Mouse (Mus musculus) right cerebral cortex, postnatal 36 days (tissue): Measurements from ENCODE around the gene Aif1l.
"Not testable (repeated sequence)": the region's sequence is repeated elsewhere in the genome, so short reads cannot be mapped to it uniquely, and the experiment has no call there.

ENCODE experiments used
- DNase-seq, 2 experiments: peaks; one replicate each; pipeline ENCODE4 v3.0.0; 2022; ENCODE audit warnings: low spot score in 2 of 2, mixed read lengths in 1 of 2

Gene Aif1l

DNA sequence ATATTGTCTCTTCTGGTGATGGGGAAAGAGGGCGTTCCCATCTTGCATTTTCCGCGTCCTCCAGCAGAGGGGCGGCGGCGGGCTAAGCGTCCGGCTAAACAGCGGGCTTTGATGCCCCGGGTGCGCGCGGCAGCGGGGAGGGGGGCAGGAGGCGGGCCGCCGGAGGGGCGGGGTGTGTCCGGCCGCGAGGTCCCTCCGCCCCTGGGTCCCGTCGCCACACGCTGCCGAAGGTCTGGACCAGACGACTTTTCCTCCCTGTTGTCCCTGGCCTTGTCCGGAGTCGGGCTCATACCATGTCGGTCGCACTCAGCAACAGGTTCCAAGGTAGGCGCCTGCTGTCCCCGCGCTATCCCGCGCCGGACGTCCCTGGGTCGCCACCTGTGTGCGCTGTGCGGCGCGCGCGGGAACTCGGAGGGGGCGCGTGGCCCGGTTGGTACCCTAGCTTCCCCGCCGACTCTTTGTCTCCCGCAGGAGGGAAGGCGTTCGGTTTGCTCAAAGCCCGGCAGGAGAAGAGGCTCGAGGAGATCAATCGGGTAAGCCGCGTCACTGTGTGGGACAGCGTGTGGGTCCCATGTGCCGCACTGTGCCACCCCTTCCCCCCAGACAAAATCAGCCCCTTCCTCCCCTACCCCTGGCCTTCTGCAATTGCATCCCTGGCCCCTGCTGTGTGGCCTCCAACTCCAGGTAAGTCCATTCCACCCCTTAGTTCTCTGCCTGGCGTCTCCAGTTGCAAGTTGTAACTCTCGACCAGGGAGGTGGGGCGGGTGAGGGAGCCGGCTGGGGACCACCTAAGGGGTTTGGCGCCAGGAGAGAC lies at the start of gene Aif1l:
Aif1l (plus strand) TSS at position 82 of the 814 bp plus-strand sequence.
- no peak for DNase-seq

DNA sequence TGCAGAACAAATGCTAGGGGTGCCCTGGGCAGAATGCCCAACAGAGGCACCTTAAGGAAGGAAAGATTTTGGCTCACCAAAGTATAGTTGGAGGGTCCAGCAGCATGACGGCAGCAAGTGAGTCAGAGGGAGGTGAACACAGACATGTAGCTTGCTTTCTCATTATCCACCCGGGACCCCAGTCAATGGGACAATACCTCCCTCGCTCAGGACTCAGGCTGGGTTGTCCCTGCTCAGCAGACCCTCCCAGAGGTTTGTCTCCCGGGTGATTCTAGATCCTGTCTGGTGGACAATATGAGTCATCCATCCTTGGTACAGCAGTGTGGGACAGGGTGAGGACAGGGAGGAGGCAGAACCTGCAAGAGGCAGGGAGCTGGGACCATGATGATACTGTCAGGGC lies 49.0 kb upstream of the Aif1l start:
- no peak for DNase-seq

DNA sequence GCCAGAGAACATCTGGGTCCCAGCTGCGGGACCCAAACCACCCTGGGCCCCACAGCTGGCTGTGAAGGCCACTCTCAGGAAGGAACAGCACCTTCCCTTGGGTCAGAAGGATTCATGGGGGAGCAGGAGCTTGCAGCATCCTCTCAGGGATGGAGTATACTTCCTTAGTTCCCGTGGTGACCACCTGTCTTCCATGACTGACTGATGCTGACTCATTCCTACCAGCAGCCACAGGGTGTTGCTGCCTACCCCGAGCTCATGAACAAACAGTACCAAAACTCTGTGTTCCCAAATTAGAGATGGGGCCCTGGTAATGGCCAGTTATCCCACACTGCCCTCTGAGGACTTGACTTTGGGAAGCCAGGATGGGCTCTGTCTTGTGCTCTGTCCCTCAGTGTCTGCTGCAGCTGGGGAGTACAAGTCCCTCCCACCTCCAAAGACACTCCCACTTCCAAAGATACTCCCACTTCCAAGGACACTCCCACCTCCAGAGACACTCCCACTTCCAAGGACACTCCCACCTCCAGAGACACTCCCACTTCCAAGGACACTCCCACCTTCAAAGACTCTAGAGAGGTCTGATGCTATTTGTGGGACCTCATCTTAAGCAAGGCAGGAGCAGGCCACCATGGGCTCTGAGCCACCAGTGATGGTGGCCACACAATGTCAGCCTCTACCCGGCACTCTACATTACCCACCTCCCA lies 48.1 kb upstream of the Aif1l start:
- no peak for DNase-seq

DNA sequence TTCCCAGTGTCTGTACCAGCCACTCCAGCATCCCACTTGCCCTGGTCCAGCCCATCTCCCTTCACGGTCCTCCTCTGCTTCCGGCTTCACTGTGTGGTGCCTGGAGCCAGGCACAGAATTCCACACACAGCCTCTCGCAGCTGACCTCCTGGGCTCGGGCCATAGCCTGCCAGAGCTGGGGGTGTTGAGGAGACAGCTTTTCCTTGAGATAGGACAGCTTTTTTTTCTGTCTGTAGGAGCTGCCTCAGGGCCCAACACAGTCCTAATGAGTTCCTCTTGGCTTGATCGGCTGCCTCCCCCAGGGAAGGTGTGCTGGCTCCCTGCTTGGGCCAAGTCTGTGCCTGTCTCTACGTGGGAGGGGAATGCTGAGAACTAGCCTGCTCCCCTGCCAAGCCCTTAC lies 45.9 kb upstream of the Aif1l start:
- DNase-seq = no peak

DNA sequence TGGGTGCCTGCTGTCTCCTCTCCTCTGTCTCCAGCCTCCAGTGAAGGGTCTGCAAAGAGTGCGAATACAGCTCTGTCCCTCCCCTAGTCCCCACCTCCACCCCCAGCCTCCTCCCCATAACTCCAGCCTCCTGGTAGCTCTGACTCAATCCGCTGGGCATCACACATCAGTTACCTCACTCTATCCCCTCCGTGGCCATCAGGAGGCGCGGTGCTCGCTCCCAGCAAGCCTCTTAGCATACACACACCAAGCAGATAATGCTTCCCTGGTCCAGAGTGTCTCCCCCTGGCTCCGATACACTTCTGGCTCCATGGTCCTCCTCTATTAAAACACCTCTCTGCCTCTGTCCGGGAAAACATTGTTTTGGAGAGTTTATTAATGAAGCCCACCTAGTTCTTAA lies 45.3 kb upstream of the Aif1l start:
- DNase-seq = no peak

DNA sequence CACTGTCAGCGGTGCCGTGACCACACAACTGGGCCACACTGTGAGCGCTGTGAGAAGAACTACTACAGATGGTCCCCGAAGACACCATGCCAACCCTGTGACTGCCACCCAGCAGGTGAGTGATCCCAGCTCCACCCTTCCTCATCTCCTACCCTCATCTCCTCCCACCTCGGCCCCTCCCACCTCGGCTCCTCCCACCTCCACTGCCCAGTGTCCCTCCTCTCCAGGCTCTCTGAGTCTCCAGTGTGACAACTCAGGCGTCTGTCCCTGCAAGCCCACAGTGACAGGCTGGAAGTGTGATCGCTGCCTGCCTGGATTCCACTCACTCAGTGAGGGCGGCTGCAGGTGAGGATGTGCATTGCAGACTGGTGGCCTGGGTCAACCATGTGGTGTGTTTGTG lies 44.3 kb upstream of the Aif1l start:
- no peak for DNase-seq

DNA sequence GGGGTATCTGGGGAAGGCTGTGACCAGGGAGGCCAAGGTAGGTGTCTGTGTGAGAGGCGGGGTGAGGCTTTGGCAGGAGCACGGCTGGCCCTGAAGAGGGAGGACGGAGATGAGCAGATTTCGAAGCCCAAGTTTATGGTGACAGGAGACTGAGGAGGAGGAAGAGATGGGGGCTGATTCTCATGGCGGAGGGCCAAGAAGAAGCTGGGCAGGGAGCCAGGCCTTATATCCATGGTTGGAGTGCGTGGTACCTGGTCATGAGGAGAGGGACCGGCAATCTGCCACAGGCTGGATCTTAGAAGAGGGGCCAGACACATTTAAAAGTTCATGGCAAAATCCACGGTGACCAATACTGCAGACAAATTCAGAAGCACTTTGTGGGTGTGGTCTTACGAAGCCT lies 43.5 kb upstream of the Aif1l start:
- peak; percentile 18 to 41 for DNase-seq

DNA sequence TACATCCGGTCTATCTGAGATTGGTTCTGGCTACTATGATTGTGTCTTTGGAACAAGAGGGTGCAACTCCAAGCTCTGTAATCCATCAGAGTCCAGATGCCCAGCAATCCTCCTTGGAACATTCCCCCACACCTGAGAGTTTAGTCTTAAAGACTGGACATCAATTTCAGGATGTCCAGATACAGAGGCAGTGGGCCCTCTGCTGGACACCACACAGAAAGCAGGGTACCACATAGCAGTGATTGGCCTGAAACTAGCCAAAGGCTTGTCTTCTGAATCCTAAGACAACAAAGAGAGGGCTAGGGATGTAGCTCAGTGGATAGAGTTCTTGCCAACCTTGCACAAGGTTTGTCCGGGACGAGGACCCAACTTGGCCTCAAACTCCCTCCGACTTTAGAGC lies 37.4 kb upstream of the Aif1l start:
- no peak for DNase-seq

DNA sequence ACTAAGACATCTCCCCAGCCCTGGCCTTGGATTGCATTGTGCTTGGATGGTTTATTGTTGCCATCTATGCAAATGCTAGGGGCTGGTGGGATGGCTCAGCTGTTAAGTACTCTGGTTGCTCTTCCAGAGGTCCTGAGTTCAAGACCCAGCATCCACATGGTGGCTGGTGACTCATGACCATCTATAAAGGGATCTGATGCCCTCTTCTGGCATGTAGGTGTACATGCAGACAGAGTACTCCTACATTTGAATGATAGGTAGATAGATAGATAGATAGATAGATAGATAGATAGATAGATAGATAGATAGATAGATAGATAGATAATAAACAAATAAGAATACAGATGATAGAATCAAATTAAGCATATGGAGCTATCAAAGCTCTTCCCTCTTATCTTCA lies 35.7 kb upstream of the Aif1l start:
- not testable (repeated sequence) for DNase-seq

DNA sequence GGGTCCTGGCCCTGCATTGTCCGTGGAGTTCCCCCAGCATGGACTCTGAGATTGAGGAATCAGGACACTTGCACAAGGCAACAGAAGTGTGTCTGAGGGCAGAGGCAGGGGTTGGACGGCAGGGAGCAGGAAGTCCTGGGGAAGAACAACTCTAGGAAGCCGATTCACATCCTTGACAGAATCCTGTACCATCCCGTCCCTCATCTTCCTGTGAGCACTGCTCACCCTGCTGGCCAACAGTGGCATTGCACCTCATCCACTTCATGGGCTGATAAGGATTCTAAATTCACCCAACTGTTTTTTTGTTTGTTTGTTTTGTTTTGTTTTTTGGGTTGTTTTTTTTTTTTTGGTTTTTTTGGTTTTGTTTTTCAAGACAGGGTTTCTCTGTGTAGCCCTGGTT lies 34.8 kb upstream of the Aif1l start:
- peak; percentile 28 to 57 for DNase-seq

DNA sequence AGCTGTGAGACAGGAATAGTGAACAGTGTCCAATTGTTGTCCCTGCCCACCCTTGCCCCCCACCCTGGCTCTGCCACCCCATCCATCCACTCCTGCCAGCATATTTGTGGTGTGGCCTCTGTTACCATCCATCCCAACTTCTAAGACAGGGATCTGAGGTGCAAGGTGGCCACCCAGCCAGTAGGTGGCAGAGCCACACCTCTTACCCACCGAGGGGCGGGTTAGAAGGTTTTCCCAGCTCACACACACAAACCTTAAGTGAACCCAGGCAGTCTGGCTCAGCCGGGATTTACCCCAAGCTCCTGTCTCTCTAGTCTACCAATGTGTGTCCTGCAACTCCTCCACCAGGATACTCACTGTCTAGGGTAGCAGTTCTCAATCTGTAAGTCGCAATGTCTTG lies 32.3 kb upstream of the Aif1l start:
- DNase-seq = no peak

DNA sequence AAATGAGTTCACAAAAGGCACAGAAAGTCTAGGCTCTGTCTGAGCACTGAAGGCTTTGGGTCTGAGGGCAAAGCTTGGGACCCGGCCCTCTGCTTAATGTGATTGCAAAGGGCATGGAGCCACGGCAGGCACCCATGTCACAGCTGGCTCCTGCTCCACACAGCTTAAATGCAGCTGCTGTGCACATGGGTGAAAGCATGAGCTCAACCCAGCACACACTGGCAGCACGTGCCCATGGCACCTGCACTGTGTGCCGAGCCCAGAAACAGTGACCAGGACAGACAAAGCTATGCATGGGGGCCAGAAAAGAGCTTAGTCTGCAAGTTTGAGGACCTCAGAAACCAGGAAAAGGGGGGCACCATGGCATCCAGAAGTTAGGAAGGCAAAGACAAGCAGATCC lies 26.3 kb upstream of the Aif1l start:
- DNase-seq = no peak

DNA sequence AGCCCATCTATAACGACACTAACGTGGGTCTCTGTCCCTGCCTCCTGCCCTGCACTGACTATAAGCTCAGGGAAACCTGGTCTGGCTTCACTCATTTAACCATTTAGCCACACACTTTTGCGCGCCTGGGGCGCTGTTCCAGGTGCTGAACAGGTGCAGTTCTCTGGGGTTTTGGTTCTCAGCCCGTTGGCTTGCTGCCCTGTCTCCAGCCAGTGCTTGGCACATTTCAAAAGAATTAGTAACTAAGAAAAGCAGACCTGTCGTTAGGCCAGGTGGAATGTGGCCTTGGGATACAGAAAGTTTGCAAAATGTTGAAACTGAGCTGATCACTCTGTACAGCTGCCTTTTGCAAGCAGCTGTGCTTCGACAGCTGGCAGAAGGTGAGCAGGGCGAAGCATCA lies 25.1 kb upstream of the Aif1l start:
- no peak for DNase-seq

DNA sequence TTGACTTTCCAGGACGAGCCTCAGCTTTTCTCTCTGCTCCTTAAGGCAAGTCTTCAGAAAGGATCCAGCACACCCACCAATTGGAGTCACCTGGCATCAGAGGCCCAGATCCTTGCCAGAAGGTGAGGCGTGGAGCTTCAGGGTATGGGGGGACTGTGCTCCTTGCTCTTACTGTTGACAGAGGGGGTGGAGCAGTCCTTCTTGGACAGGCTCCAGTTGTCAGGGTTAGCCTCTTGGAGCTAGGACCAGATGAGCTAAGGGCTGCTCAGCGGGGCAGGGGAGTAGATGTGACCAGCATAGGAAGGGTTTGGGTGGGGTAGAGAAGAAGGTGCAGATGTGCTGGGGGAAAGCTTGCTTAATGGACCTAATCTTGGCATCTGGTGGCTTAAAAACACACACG lies 24.0 kb upstream of the Aif1l start:
- no peak for DNase-seq

DNA sequence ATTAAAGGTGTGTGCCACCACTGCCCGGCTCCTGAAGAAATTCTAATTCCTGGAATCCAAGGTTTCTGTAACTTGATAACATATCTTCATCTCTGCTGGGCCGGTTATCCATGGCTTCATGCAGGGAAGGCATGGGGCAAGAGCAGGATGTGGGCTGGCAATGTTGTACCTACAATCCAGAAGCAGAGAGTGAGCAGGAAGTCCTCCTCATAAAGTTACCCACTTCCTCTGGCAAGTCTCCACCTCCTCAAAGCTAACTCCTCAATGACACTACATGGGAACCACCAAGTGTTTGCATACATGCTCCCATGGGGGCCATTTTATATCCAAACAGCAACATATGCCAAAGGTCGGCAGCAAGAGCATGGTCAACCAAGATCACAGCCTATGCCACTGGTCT lies 20.3 kb upstream of the Aif1l start:
- no peak for DNase-seq

DNA sequence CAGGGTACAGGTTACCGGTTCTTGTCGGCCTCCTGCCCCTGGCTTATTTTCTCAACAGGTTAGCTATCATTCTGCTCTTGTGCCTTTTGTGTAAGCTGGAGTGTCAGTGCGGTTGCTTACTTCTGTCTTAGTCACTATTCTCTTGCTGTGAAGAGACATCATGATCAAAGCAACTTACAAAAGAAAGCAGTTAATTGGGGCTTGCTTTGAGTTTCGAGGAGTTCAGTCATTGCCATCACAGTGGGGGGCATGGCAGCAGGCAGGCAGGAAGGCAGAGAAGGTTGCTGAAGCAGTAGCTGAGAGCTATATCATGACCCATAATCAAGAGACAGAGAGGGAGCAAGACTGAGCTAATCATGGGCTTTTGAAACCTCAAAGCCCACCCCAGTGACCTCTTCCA lies 15.4 kb upstream of the Aif1l start:
- DNase-seq = no peak

DNA sequence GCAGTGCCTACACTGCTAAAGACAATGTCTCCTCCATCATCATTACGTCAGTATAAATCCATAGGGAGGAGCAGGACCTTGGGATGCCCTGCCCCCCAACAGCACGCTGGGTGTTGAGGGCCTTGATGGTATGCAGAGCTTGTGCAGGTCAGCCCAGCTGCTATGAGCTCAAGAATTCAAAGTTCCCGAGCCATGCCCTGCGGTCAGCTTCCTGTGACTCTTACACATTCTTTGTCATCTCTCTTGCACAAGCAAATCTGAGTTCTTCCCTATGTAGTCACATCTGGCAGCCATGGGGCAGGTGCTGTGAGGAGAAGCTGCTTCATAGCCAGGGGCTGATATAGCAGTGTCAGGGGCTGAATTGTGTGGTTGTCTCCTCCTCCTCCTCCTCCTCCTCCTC lies 14.9 kb upstream of the Aif1l start:
- DNase-seq = no peak

DNA sequence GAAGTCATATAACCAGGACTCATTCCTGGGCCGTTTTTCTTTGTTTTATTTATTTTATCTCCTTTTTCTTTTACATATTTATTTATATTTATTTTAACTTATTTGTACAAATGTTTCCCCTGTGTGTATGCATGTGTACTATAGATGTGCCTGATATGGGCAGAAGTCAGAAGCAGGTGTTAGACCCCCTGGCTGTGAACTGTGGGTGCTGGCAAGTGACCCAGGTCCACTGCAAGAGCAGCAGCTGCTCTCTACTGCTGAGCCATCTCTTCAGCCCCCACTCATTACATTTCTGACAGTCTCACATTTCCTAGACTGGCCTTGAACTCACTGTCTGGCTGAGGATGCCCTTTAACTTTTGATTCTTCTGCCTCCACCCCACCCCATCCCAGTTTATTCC lies 11.6 kb upstream of the Aif1l start:
- no peak for DNase-seq

DNA sequence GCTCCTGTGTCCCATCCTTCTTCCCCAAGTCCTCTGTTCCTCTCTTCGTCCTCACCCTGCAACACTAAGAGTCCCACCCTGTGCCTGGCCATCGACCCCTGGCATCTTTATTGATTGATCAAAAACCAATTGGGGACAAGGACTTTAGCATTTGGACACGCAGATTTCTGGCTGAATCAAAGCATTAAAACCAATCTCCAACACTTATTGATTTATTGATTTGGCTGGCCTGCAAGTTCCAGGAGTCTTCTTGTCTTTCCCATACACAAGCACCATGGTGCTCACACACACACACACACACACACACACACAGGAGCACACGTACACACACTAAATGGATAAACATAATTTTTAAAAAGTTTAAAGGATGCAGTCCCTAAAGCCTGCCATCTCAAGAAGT lies 6.9 kb upstream of the Aif1l start:
- DNase-seq = no peak

DNA sequence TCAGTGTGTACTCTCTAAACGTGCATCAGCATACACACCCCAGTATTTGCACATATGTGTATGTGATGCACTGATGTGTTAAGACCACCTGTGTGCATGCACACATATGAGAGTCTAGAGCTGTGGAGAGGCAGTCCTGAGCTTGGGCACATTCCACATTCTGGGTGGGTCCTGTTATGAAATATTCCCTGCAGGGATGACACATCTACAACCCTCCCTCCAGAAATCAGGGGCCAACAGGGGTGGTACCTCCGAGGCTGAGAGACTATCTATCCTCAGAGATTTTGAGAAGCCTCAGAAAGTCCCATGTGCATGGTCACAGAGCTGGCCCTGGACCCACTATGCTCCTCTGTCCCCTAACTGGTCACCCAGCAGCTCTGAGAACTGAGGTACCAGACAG lies 4.4 kb upstream of the Aif1l start:
- no peak for DNase-seq

DNA sequence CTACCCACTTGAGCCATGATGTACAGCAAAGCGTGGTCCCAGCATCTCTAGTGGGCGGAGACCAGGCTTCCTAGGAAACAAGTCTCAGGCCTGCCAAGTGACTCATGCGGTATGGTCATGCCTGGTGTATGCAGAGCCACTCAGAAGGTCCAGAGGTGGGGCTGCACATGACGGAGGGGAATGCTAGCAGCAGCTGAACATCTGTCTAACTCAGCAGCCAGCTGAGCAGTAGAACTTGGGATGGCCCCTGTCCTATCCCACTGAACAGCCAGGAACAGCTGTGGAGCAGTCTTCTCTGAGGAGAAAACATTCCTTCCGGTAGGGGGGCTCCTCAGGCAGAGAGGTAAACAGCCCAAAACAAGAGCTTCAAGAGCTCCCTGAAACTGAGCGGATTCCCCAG lies 1.5 kb upstream of the Aif1l start:
- DNase-seq = no peak

DNA sequence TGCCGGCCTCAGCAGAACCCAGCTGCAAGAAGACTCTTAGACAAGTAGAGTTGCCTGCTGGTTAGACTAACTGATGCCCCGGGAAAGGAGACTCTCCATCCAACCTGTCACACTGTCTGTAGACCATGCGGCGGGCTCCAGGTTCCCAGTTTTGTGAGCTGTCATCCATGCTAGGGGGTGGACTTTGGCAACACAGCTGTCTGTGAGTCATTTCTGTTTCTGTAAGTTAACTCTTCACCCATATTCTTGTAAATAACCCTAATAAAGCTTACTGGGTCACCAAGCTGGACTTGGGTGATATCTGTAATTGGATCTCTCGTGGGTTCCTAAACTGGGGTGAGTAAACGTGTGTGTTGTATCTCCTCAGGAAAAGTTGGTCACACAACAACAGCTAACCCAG lies 1.1 kb upstream of the Aif1l start:
- no peak for DNase-seq

DNA sequence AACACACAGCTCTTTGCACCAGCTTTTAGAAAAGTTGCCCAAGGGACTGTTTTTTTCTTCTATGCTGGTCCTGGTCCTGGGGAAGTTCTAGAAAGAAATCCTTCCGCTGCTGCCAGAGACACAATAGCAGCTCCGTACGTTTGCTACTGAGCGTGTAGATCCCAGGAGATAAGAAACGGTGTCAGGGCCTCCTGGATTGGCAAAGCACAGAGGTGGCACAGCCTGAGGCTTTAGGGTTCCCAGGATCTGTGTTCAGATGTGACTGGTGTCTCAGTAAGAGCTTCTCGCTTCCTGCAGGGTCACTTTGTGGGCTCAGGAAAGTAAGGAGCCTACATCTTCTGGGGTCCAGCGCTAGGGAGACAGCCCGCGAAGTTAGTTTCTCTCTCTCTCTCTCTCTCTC lies 1.0 kb downstream of the Aif1l start:
- no peak for DNase-seq

DNA sequence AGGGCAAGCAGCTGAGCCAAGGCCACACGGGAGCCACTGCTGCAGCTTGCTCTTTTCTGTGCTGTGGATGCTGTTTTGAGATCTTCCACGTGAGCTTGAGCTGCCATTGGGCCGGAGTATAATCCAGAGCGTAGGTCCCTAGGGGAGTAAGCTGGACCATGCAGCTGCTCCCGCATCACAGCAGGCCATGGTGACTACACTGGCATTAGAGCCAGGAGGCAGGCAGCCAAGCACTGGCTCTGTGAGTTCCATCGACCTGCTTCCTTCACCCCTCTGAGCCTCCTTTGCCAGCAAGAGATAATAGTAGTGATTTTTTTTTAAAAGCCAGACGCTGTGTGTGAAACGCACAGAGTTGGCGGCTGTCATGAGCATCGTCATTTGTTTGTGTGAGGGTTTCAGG lies 2.3 kb downstream of the Aif1l start:
- no peak for DNase-seq
